9 mouse cellular contexts compared by ENCODE assay signal in the genomic region with DNA sequence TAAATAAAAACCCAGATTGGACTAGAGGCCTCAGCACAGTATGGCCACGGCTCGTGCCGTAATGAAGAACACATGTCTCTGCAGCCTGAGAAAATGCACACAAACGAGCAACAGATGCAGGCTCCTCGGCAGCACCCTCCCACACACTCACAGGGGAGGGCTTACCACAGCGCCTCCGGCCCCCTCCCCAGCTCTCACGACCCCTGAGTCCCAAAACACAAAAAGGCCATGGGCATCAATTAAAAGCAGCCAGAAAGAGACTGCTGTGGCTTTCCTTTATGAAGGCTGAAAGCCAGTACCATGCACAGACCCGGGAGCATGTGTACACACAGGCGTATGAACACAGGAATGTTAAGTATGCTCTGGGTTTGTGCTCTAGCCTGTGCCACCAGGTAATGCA.
DNase-seq lines count a peak whose midpoint lies in the region; ATAC-seq and TF ChIP-seq lines count a peak whose summit lies in the region.
"Had no signal": no experiment of that assay in that cellular context is flagged by ENCODE, and none has a peak within 500 bp of the region (broad histone marks: within the 10 kb centered on the region; RNA-seq: fewer than 3 reads in every experiment).

No protein-coding gene starts in this region.

- DNase-seq in left cerebral cortex, adult 2 months (ENCODE audit: extremely low spot score in 1 of 2, low spot score in 2 of 2): no peak
- DNase-seq in left cerebral cortex, postnatal 25 days (ENCODE audit: low spot score in 2 of 2): no peak
- peak; percentile 90 for DNase-seq in embryonic facial prominence, embryonic 14.5 days (ENCODE audit: low spot score)
- no peak for DNase-seq in frontal cortex, postnatal 14 days (ENCODE audit: low spot score in 2 of 2)
- no peak for DNase-seq in left cerebral cortex, adult 18-20 months (ENCODE audit: low spot score in 2 of 2)
- DNase-seq in cerebellum, adult 11-12 months: no peak
- DNase-seq: cerebellum, adult 2 months had no signal

- no peaks in the 10 kb centered on the region for H3K27me3 ChIP-seq in embryonic facial prominence, embryonic 14.5 days (replicated peaks; ENCODE audit: control insufficient read depth, insufficient read depth, low read length)
- no peaks in the 10 kb centered on the region for H3K27me3 ChIP-seq in intestine, embryonic 15.5 days (replicated peaks)
- H3K27me3 ChIP-seq in neural tube, embryonic 15.5 days (replicated peaks): no peaks in the 10 kb centered on the region

- ATAC-seq in embryonic facial prominence, embryonic 14.5 days (ENCODE audit: low read depth): peak; percentile 62
- no peak for ATAC-seq in intestine, embryonic 15.5 days
- ATAC-seq in neural tube, embryonic 15.5 days (ENCODE audit: low FRiP score): 0 out of 2 replicates have a peak, but pooled peaks have one; percentile 25

- H3K9ac ChIP-seq in embryonic facial prominence, embryonic 14.5 days (ENCODE audit: low read depth, low read length): peak overlapping the region; percentile 55
- H3K9ac ChIP-seq in intestine, embryonic 15.5 days: no peak overlapping the region
- no peak overlapping the region for H3K9ac ChIP-seq in neural tube, embryonic 15.5 days (replicated peaks)

- H3K4me3 ChIP-seq in left cerebral cortex, adult 2 months: no peak overlapping the region
- no peak overlapping the region for H3K4me3 ChIP-seq in embryonic facial prominence, embryonic 14.5 days (ENCODE audit: low read depth, low read length)
- H3K4me3 ChIP-seq in intestine, embryonic 15.5 days (replicated peaks): no peak overlapping the region
- no peak overlapping the region for H3K4me3 ChIP-seq in neural tube, embryonic 15.5 days (replicated peaks)

- H3K4me2 ChIP-seq in embryonic facial prominence, embryonic 14.5 days (ENCODE audit: low read depth, low read length): peak overlapping the region; percentile 50
- H3K4me2 ChIP-seq in intestine, embryonic 15.5 days (replicated peaks): no peak overlapping the region
- peak overlapping the region; percentile 21 for H3K4me2 ChIP-seq in neural tube, embryonic 15.5 days

- 12% methylated on average over 10 of the region's 10 CpGs for WGBS in embryonic facial prominence, embryonic 14.5 days
- WGBS in intestine, embryonic 15.5 days: 28% methylated on average over 10 of the region's 10 CpGs
- WGBS in neural tube, embryonic 15.5 days: 15% methylated on average over 10 of the region's 10 CpGs

- H3K4me1 ChIP-seq in embryonic facial prominence, embryonic 14.5 days (ENCODE audit: control insufficient read depth, insufficient read depth, low read length): peaks cover 92% of the 10 kb centered on the region
- peaks cover 70% of the 10 kb centered on the region for H3K4me1 ChIP-seq in intestine, embryonic 15.5 days (replicated peaks)
- H3K4me1 ChIP-seq in neural tube, embryonic 15.5 days: peaks cover 87% of the 10 kb centered on the region

- intact Hi-C loops in left cerebral cortex, adult 2 months (cut with DNase I): no loop called here
- intact Hi-C loops in left cerebral cortex, postnatal 25 days (cut with DNase I): no loop called here

- H3K27ac ChIP-seq in left cerebral cortex, adult 2 months: peak overlapping the region; percentile 60; the same call in 1 of the 2 replicates
- peak overlapping the region; percentile 97 for H3K27ac ChIP-seq in embryonic facial prominence, embryonic 14.5 days (replicated peaks; ENCODE audit: low read depth, low read length)
- H3K27ac ChIP-seq in intestine, embryonic 15.5 days: peak overlapping the region; percentile 77
- peak overlapping the region; percentile 82 for H3K27ac ChIP-seq in neural tube, embryonic 15.5 days (replicated peaks)

- H3K36me3 ChIP-seq in embryonic facial prominence, embryonic 14.5 days (ENCODE audit: control insufficient read depth, insufficient read depth, low read length): peaks cover 14% of the 10 kb centered on the region; the same call in 1 of the 2 replicates
- no peaks in the 10 kb centered on the region for H3K36me3 ChIP-seq in intestine, embryonic 15.5 days
- no peaks in the 10 kb centered on the region for H3K36me3 ChIP-seq in neural tube, embryonic 15.5 days

- H3K9me3 ChIP-seq in embryonic facial prominence, embryonic 14.5 days (ENCODE audit: control insufficient read depth, low read length): no peaks in the 10 kb centered on the region
- H3K9me3 ChIP-seq in intestine, embryonic 15.5 days: no peaks in the 10 kb centered on the region
- no peaks in the 10 kb centered on the region for H3K9me3 ChIP-seq in neural tube, embryonic 15.5 days (replicated peaks)

- no peak for TF ChIP-seq CTCF in left cerebral cortex, adult 2 months (IDR thresholded peaks at IDR 0.05)
